Mouse (Mus musculus): ENCODE measurements around the gene Prep.

GRCm38 (mm10) chr10:45069557-45069956, 2.6 kb downstream of the Prep start:
- no peak for TF ChIP-seq CTCF (IDR thresholded peaks at IDR 0.05; ENCODE audit: extremely low read depth, insufficient read depth, low read length)
- TF ChIP-seq POLR2A (IDR thresholded peaks at IDR 0.05; ENCODE audit: extremely low read depth, insufficient read depth, low read length) = no peak
